Mouse (Mus musculus): ENCODE data around the gene Efhc1.

DNA sequence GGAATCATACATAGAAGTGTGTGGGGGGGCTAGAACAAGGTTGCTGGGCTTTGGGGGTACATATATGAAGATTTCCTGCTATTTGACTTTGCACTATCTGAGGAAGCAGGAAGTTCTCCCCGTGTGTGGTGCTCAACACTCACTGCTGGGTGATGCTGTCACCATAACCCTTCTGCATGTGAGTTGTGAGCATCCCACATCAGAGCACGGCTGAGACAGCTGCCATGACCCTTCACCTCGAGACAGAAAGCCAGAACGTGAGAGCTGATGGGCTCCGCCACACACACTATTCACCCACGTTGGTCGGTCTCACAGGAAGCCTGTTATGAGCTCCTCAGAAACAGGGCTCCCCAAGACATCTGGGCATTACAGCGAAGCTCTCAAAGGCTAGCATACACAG, 53.2 kb downstream of the Efhc1 start:
- TF ChIP-seq GATA1 (IDR thresholded peaks at IDR 0.05; ENCODE audit: borderline replicate concordance, low read length) (no peak), FLI1 (IDR thresholded peaks at IDR 0.05; ENCODE audit: low read length) (no peak)
